Mouse (Mus musculus): ENCODE results near the gene Agxt2. TPM values are rescaled to one million over a fixed set of nuclear protein-coding genes. Genes with fewer than 3 reads are reported as not detected.

Agxt2 gene
- polyA plus RNA-seq, 1 experiment from 2014 or later: not detected

GRCm38 (mm10) chr15:10379757-10380458 lies 21.6 kb downstream of the Agxt2 start:
- Histone ChIP-seq H3K27me3 (ENCODE audit: control insufficient read depth, insufficient read depth, low read length) (no peaks in the 10 kb centered on the region), H3K36me3 (ENCODE audit: control insufficient read depth, insufficient read depth, low read length) (no peaks in the 10 kb centered on the region), H3K4me2 (replicated peaks; ENCODE audit: low read depth) (no peak overlapping the region), H3K4me1 (replicated peaks; ENCODE audit: control insufficient read depth, insufficient read depth) (no peaks in the 10 kb centered on the region), H3K9ac (ENCODE audit: low read length) (no peak overlapping the region), H3K9me3 (ENCODE audit: control insufficient read depth, low read length) (no peaks in the 10 kb centered on the region), H3K27ac (replicated peaks) (no peak overlapping the region), H3K4me3 (ENCODE audit: low read depth, low read length) (no peak overlapping the region)
- TF ChIP-seq CTCF (IDR thresholded peaks at IDR 0.05; ENCODE audit: low read depth): no peak
- TF ChIP-seq EP300 (optimal IDR thresholded peaks at IDR 0.05): no peak
- DNase-seq (ENCODE audit: low spot score): no peak
- WGBS: 87% methylated on average over 3 of the region's 3 CpGs
- no peak for ATAC-seq (ENCODE audit: low FRiP score, low TSS enrichment)

DNA sequence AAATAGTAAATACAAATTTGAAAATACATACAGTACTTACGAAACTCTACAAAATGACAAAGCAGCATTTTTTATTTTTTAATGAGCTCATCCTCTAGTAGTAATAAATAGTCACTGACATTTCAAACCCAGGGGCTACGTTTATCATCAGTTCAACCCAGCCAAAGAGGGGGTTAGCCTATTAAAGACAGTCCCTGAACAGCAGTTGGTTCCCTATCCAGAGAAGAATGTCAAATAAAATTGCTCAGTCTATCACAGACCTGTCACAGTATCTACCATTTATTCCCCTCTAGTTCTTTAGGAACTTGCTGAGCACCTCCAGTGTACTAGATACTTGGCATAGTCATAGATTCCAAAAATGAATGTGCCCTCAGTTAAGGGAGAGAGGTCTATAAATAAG lies 28.9 kb downstream of the Agxt2 start:
- 68% methylated on average over 2 of the region's 2 CpGs for WGBS
- DNase-seq (ENCODE audit: low spot score): no peak
- Histone ChIP-seq H3K27ac (replicated peaks) (no peak overlapping the region), H3K4me2 (replicated peaks; ENCODE audit: low read depth) (no peak overlapping the region), H3K9ac (ENCODE audit: low read length) (no peak overlapping the region), H3K27me3 (ENCODE audit: control insufficient read depth, insufficient read depth, low read length) (no peaks in the 10 kb centered on the region), H3K9me3 (ENCODE audit: control insufficient read depth, low read length) (no peaks in the 10 kb centered on the region), H3K4me1 (replicated peaks; ENCODE audit: control insufficient read depth, insufficient read depth) (no peaks in the 10 kb centered on the region), H3K36me3 (ENCODE audit: control insufficient read depth, insufficient read depth, low read length) (no peaks in the 10 kb centered on the region), H3K4me3 (ENCODE audit: low read depth, low read length) (no peak overlapping the region)
- TF ChIP-seq CTCF (IDR thresholded peaks at IDR 0.05; ENCODE audit: low read depth) (no peak), EP300 (optimal IDR thresholded peaks at IDR 0.05) (no peak)
- no peak for ATAC-seq (ENCODE audit: low FRiP score, low TSS enrichment)

GRCm38 (mm10) chr15:10399795-10400194 lies 41.5 kb downstream of the Agxt2 start:
- TF ChIP-seq CTCF (IDR thresholded peaks at IDR 0.05; ENCODE audit: low read depth) (no peak), EP300 (optimal IDR thresholded peaks at IDR 0.05) (no peak)
- ATAC-seq (ENCODE audit: low FRiP score, low TSS enrichment): no peak
- H3K9ac ChIP-seq (ENCODE audit: low read length): no peak overlapping the region
- H3K4me3 ChIP-seq (ENCODE audit: low read depth, low read length): no peak overlapping the region
- no peak overlapping the region for H3K27ac ChIP-seq (replicated peaks)
- no peak for DNase-seq (ENCODE audit: low spot score)
- no peaks in the 10 kb centered on the region for H3K9me3 ChIP-seq (ENCODE audit: control insufficient read depth, low read length)
- WGBS: 31% methylated on average over 2 of the region's 2 CpGs
- H3K4me2 ChIP-seq (replicated peaks; ENCODE audit: low read depth): no peak overlapping the region
- no peaks in the 10 kb centered on the region for H3K36me3 ChIP-seq (ENCODE audit: control insufficient read depth, insufficient read depth, low read length)
- H3K27me3 ChIP-seq (ENCODE audit: control insufficient read depth, insufficient read depth, low read length): no peaks in the 10 kb centered on the region
- H3K4me1 ChIP-seq (replicated peaks; ENCODE audit: control insufficient read depth, insufficient read depth): no peaks in the 10 kb centered on the region

DNA sequence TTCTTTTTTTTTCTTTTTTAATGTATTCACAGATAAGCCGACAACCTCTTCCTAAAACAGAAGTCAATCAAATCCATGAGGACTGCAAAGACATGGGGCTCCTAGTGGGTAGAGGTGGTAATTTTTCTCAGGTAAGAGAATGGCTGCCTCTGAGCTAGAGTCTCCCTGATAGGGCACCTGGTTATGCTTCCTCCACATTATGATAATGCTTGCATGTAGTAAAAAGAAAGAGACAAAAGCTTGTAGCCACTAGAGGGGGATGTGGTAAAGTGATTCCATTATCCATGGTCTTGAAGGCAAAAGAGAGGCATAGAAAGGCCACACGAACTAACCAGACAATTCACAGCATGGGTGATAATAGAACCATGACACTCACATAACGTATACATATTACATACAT lies 42.1 kb downstream of the Agxt2 start:
- no peak overlapping the region for H3K4me3 ChIP-seq (ENCODE audit: low read depth, low read length)
- no peaks in the 10 kb centered on the region for H3K27me3 ChIP-seq (ENCODE audit: control insufficient read depth, insufficient read depth, low read length)
- H3K4me1 ChIP-seq (replicated peaks; ENCODE audit: control insufficient read depth, insufficient read depth): no peaks in the 10 kb centered on the region
- H3K9ac ChIP-seq (ENCODE audit: low read length): no peak overlapping the region
- no peaks in the 10 kb centered on the region for H3K9me3 ChIP-seq (ENCODE audit: control insufficient read depth, low read length)
- TF ChIP-seq CTCF (IDR thresholded peaks at IDR 0.05; ENCODE audit: low read depth) (peak; percentile 60), EP300 (optimal IDR thresholded peaks at IDR 0.05) (no peak)
- H3K27ac ChIP-seq (replicated peaks): no peak overlapping the region
- H3K36me3 ChIP-seq (ENCODE audit: control insufficient read depth, insufficient read depth, low read length): no peaks in the 10 kb centered on the region
- WGBS: 62% methylated on average over 3 of the region's 3 CpGs
- H3K4me2 ChIP-seq (replicated peaks; ENCODE audit: low read depth): no peak overlapping the region
- no peak for DNase-seq (ENCODE audit: low spot score)
- no peak for ATAC-seq (ENCODE audit: low FRiP score, low TSS enrichment)

DNA sequence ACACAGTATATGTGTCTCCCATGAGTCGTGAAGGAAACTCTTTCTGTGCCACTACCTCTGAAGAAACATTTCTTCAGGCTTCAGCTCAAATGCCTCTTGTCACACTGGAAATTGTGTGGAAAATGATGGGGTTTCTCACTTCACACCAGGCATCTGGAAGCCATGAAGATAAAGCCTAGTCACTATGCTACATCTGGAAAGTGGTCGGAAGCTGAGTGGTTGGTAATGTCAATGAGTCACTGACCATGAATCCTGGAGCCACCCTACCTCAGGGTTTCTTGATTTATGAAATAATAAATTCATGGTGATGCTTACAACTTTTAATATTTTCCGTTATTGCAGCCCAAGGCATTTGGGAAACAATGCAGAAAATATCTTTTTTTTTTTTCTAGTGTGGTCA lies 51.5 kb downstream of the Agxt2 start:
- Histone ChIP-seq H3K36me3 (ENCODE audit: control insufficient read depth, insufficient read depth, low read length) (no peaks in the 10 kb centered on the region), H3K4me3 (ENCODE audit: low read depth, low read length) (no peak overlapping the region), H3K4me2 (replicated peaks; ENCODE audit: low read depth) (no peak overlapping the region), H3K9me3 (ENCODE audit: control insufficient read depth, low read length) (no peaks in the 10 kb centered on the region), H3K4me1 (replicated peaks; ENCODE audit: control insufficient read depth, insufficient read depth) (no peaks in the 10 kb centered on the region), H3K9ac (ENCODE audit: low read length) (no peak overlapping the region), H3K27me3 (ENCODE audit: control insufficient read depth, insufficient read depth, low read length) (no peaks in the 10 kb centered on the region), H3K27ac (replicated peaks) (no peak overlapping the region)
- DNase-seq (ENCODE audit: low spot score) (no peak), ATAC-seq (ENCODE audit: low FRiP score, low TSS enrichment) (no peak)
- 89% methylated on average over 3 of the region's 3 CpGs for WGBS
- TF ChIP-seq EP300 (optimal IDR thresholded peaks at IDR 0.05) (no peak), CTCF (IDR thresholded peaks at IDR 0.05; ENCODE audit: low read depth) (no peak)

DNA sequence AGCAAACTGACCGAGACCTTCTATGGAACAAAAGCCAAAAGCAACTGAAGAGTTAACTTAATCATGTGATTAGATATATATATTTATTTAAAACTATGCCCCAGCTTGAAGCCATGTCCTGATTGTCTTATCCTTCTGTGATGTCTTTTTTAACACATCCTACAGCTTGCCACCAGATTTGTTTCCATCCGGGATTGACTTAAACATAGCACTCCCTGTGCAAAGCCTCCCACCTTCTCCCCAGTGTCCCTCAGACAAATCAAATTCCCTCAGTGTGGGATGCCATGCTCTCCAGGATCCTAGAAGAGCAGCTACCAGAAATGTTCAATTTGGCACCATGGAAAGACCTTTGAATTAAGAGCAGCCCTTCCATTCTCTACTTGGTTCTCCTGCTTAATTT lies 52.5 kb downstream of the Agxt2 start:
- Histone ChIP-seq H3K27me3 (ENCODE audit: control insufficient read depth, insufficient read depth, low read length) (no peaks in the 10 kb centered on the region), H3K36me3 (ENCODE audit: control insufficient read depth, insufficient read depth, low read length) (no peaks in the 10 kb centered on the region), H3K9me3 (ENCODE audit: control insufficient read depth, low read length) (no peaks in the 10 kb centered on the region), H3K27ac (replicated peaks) (no peak overlapping the region), H3K9ac (ENCODE audit: low read length) (no peak overlapping the region), H3K4me2 (replicated peaks; ENCODE audit: low read depth) (no peak overlapping the region), H3K4me3 (ENCODE audit: low read depth, low read length) (no peak overlapping the region), H3K4me1 (replicated peaks; ENCODE audit: control insufficient read depth, insufficient read depth) (no peaks in the 10 kb centered on the region)
- 75% methylated on average over 2 of the region's 2 CpGs for WGBS
- TF ChIP-seq CTCF (IDR thresholded peaks at IDR 0.05; ENCODE audit: low read depth) (no peak), EP300 (optimal IDR thresholded peaks at IDR 0.05) (no peak)
- DNase-seq (ENCODE audit: low spot score) (no peak), ATAC-seq (ENCODE audit: low FRiP score, low TSS enrichment) (no peak)

Data from stomach, postnatal 0 days (tissue).